In the genomic region with DNA sequence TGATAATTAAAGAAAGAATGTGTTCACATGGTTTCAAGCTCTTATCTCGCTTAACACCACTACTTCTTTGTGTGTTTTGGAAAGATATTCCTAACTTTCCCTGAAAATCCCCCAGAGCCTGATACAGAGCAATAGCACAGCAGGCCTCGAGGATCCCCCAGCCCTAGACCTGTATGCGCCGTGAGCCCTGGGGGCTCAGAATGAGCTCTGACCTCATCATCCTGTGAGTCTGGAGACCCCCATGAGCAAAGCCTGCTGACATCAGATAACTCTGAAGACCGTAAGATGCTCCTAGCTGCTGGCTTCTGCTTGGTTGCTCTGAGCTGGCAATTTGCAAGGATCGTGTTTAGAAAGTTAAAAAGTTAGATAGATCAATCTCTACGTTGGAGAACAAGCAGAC, we compare ENCODE assay signal across 14 mouse cellular contexts.
"Had no signal": no experiment of that assay in that cellular context is flagged by ENCODE, and none has a peak within 500 bp of the region (broad histone marks: within the 10 kb centered on the region; RNA-seq: fewer than 3 reads in every experiment).

No protein-coding gene starts in this region.

- H3K27ac ChIP-seq: kidney, postnatal 0 days; limb, embryonic 15.5 days; liver, embryonic 15.5 days; neural tube, embryonic 12.5 days; stomach, embryonic 15.5 days had no signal

- H3K9ac ChIP-seq: limb, embryonic 15.5 days; liver, embryonic 15.5 days; lung, embryonic 14.5 days; neural tube, embryonic 12.5 days; stomach, embryonic 15.5 days had no signal

- H3K4me2 ChIP-seq: limb, embryonic 15.5 days; liver, embryonic 15.5 days; lung, embryonic 14.5 days; neural tube, embryonic 12.5 days; stomach, embryonic 15.5 days had no signal

- H3K36me3 ChIP-seq: liver, embryonic 15.5 days had no signal

- H3K27me3 ChIP-seq: limb, embryonic 15.5 days; liver, embryonic 15.5 days; neural tube, embryonic 12.5 days; stomach, embryonic 15.5 days had no signal

- H3K9me3 ChIP-seq: limb, embryonic 15.5 days; liver, embryonic 15.5 days; neural tube, embryonic 12.5 days; stomach, embryonic 15.5 days had no signal

- H3K4me1 ChIP-seq: limb, embryonic 15.5 days; liver, embryonic 15.5 days; stomach, embryonic 15.5 days had no signal

- H3K4me3 ChIP-seq: limb, embryonic 15.5 days; liver, embryonic 15.5 days; neural tube, embryonic 12.5 days; stomach, embryonic 15.5 days had no signal

- DNase-seq: kidney, adult 11 months; kidney, adult 9 months; kidney, postnatal 36 days; lung, embryonic 14.5 days; lung, postnatal 10 days; lung, postnatal 4 days; right cerebral cortex, postnatal 14 days; thymus, adult 2 months; thymus, postnatal 25 days had no signal
